Mouse (Mus musculus) kidney, postnatal 4 days (tissue): Measurements from ENCODE around the gene Ezh1.

Experiments
- DNase-seq, 2 experiments: peaks; one replicate each; pipeline ENCODE4 v3.0.0; 2021; ENCODE audit warnings: mixed read lengths in 2 of 2

Ezh1 gene

DNA sequence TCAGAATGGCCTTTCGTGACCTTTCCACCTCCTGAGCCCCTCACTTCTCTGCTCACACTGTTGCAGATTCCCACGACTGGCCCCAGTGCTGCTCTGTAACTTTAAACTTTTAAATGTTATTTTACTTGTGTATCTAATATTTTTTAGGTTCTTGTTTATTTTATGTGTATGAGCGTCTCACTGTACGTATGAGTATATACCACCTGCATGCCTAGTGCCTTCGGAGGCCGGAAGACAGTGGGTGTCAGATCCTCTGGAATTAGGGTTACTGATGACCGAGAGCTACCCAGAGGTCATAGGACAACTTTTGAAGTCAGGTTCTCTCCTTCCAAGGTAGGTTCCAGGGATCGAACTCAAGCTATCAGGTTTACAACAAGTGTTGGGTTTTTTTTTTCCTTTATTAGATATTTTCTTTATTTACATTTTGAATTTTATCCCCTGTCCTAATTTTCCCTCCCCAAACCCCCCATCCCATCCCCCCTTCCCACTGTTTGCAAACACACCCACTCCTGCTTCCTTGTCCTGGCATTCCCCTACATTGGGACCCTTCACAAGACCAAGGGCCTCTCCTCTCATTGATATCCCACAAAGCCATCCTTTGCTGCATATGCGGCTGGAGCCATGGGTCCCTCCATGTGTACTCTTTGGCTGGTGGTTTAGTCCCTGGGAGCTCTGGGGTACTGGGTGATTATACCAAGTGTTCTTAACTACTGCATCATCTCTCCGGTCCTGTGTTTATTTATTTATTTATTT, 83.9 kb downstream of the Ezh1 start:
- no peak for DNase-seq
